Mouse (Mus musculus): Measurements from ENCODE around the gene Draxin. TPM values are rescaled to one million over a fixed set of nuclear protein-coding genes. Genes with fewer than 3 reads are reported as not detected.
A peak's percentile ranks its signal among the peaks of the same experiment; 100 is the strongest.

Draxin gene
- total RNA-seq, 2 experiments from 2014 or later, result not detected

- no peak for ATAC-seq (replicated peaks; ENCODE audit: poor library complexity)
These were observed 13.8 kb downstream of the Draxin start for GRCm38 (mm10) chr4:148116657-148117056.

- ATAC-seq (replicated peaks; ENCODE audit: poor library complexity), result peak; percentile 71
These were observed 15.0 kb downstream of the Draxin start for GRCm38 (mm10) chr4:148115467-148115866.

- ATAC-seq (replicated peaks; ENCODE audit: poor library complexity), result peak; percentile 91
These were observed 15.6 kb downstream of the Draxin start for GRCm38 (mm10) chr4:148114758-148115391.

GRCm38 (mm10) chr4:148112519-148112918 lies 18.0 kb downstream of the Draxin start:
- ATAC-seq (replicated peaks; ENCODE audit: poor library complexity), result no peak

GRCm38 (mm10) chr4:148109215-148109614 lies 21.3 kb downstream of the Draxin start:
- peak; percentile 21 for ATAC-seq (replicated peaks; ENCODE audit: poor library complexity)

GRCm38 (mm10) chr4:148108565-148109100 lies 21.9 kb downstream of the Draxin start:
- ATAC-seq (replicated peaks; ENCODE audit: poor library complexity), result no peak; the same call in 1 of the 2 replicates

GRCm38 (mm10) chr4:148107621-148108291 lies 22.7 kb downstream of the Draxin start:
- ATAC-seq (replicated peaks; ENCODE audit: poor library complexity), result no peak

GRCm38 (mm10) chr4:148104146-148104545 lies 26.4 kb downstream of the Draxin start:
- no peak for ATAC-seq (replicated peaks; ENCODE audit: poor library complexity)

- ATAC-seq (replicated peaks; ENCODE audit: poor library complexity), result peak; percentile 92
These were observed 28.5 kb downstream of the Draxin start for GRCm38 (mm10) chr4:148101801-148102527.

GRCm38 (mm10) chr4:148098666-148099065 lies 31.8 kb downstream of the Draxin start:
- ATAC-seq (replicated peaks; ENCODE audit: poor library complexity), result no peak

- no peak for ATAC-seq (replicated peaks; ENCODE audit: poor library complexity)
These were observed 32.6 kb downstream of the Draxin start for GRCm38 (mm10) chr4:148097936-148098335.

- ATAC-seq (replicated peaks; ENCODE audit: poor library complexity), result no peak
These were observed 35.4 kb downstream of the Draxin start for GRCm38 (mm10) chr4:148095081-148095480.

- ATAC-seq (replicated peaks; ENCODE audit: poor library complexity), result 0 out of 2 replicates have a peak, but pooled peaks have one; percentile 37
These were observed 36.3 kb downstream of the Draxin start for GRCm38 (mm10) chr4:148094161-148094560.

- no peak for ATAC-seq (replicated peaks; ENCODE audit: poor library complexity)
These were observed 37.8 kb downstream of the Draxin start for GRCm38 (mm10) chr4:148092551-148093271.

GRCm38 (mm10) chr4:148091181-148091580 lies 39.3 kb downstream of the Draxin start:
- ATAC-seq (replicated peaks; ENCODE audit: poor library complexity), result no peak

- ATAC-seq (replicated peaks; ENCODE audit: poor library complexity), result no peak
These were observed 41.3 kb downstream of the Draxin start for GRCm38 (mm10) chr4:148089166-148089565.

- peak; percentile 75 for ATAC-seq (replicated peaks; ENCODE audit: poor library complexity)
These were observed 42.5 kb downstream of the Draxin start, which contains the start of gene Agtrap for GRCm38 (mm10) chr4:148087907-148088527. TSS of gene Agtrap (minus strand) at chr4:148088031.

GRCm38 (mm10) chr4:148087091-148087906 lies 43.2 kb downstream of the Draxin start:
- ATAC-seq (replicated peaks; ENCODE audit: poor library complexity), result peak; percentile 1; the same call in 1 of the 2 replicates

- ATAC-seq (replicated peaks; ENCODE audit: poor library complexity), result no peak
These were observed 44.6 kb downstream of the Draxin start for GRCm38 (mm10) chr4:148085907-148086305.

Data from megakaryocyte progenitor cell, adult 5-6 weeks (primary cell).